Mouse (Mus musculus) right cerebral cortex, postnatal 14 days (tissue): Measurements from ENCODE around the gene Hist1h3b.
"Not testable (repeated sequence)": the region's sequence is repeated elsewhere in the genome, so short reads cannot be mapped to it uniquely, and the experiment has no call there.

Experiments used
- DNase-seq: peaks from one replicate; pipeline ENCODE4 v3.0.0; 2022

Gene Hist1h3b

GRCm38 (mm10) chr13:23739069-23739921 lies 12.8 kb upstream of the Hist1h3b start:
- DNase-seq = peak; percentile 87

GRCm38 (mm10) chr13:23739922-23740252 lies 12.2 kb upstream of the Hist1h3b start:
- no peak for DNase-seq

- no peak for DNase-seq
Measured at GRCm38 (mm10) chr13:23740256-23740840, 11.7 kb upstream of the Hist1h3b start.

- no peak for DNase-seq
Measured at GRCm38 (mm10) chr13:23740910-23741309, 11.2 kb upstream of the Hist1h3b start.

- no peak for DNase-seq
Measured at GRCm38 (mm10) chr13:23742007-23742406, 10.1 kb upstream of the Hist1h3b start.

- no peak for DNase-seq
Measured at GRCm38 (mm10) chr13:23743215-23743614, 8.9 kb upstream of the Hist1h3b start.

GRCm38 (mm10) chr13:23743963-23744362 lies 8.1 kb upstream of the Hist1h3b start:
- no peak for DNase-seq

GRCm38 (mm10) chr13:23744421-23745380 lies 7.4 kb upstream of the Hist1h3b start:
- DNase-seq = no peak

GRCm38 (mm10) chr13:23745381-23746161 lies 6.5 kb upstream of the Hist1h3b start, which contains the start of gene Hist1h3c:
Gene Hist1h3c (minus strand): TSS chr13:23745602.
- peak; percentile 85 for DNase-seq

- DNase-seq = peak; percentile 52
Measured at GRCm38 (mm10) chr13:23746201-23747080, 5.6 kb upstream of the Hist1h3b start, which contains the start of gene Hist1h2bb. Gene Hist1h2bb (plus strand): TSS chr13:23746734.

GRCm38 (mm10) chr13:23747081-23747891 lies 4.8 kb upstream of the Hist1h3b start:
- DNase-seq = no peak

- DNase-seq = no peak
Measured at GRCm38 (mm10) chr13:23747892-23748288, 4.2 kb upstream of the Hist1h3b start.

GRCm38 (mm10) chr13:23749563-23750121 lies 2.4 kb upstream of the Hist1h3b start:
- DNase-seq = no peak

- not testable (repeated sequence) for DNase-seq
Measured at GRCm38 (mm10) chr13:23750839-23751477, 1.1 kb upstream of the Hist1h3b start, which contains the start of gene Hist1h2ab. Gene Hist1h2ab (plus strand): TSS chr13:23751126.

GRCm38 (mm10) chr13:23751478-23751956 lies 550 bp upstream of the Hist1h3b start:
- DNase-seq = no peak

- DNase-seq = no peak
Measured at GRCm38 (mm10) chr13:23752742-23753172, 690 bp downstream of the Hist1h3b start.

- no peak for DNase-seq
Measured at GRCm38 (mm10) chr13:23753314-23754078, 1.4 kb downstream of the Hist1h3b start.

- DNase-seq = no peak
Measured at GRCm38 (mm10) chr13:23755000-23755399, 2.9 kb downstream of the Hist1h3b start.
